Mouse (Mus musculus) liver, embryonic 14.5 days (tissue): ENCODE results near the gene Slc25a35. TPM values are rescaled to one million over a fixed set of nuclear protein-coding genes. Genes with fewer than 3 reads are reported as not detected.
A peak's percentile ranks its signal among the peaks of the same experiment; 100 is the strongest.

ENCODE experiments used
- ATAC-seq: fragments of 200-750 bp; cut with Nextera tagmentation; 2 replicates; pipeline ENCODE4 v1.8.0; 2017; ENCODE audit warnings: moderate number of reproducible peaks, mild to moderate bottlenecking, moderate library complexity; ENCODE audit not compliant: insufficient read depth
- DNase-seq, 3 experiments: peaks; one replicate each; pipeline ENCODE4 v3.0.0-alpha.2; 2012 to 2013; ENCODE audit warnings: low read depth in 3 of 3, low spot score in 3 of 3
- H3K27ac ChIP-seq: fragments of 300-500 bp; sonication (generic); 2 replicates; pipeline ENCODE4 v1.5.1; 2014; ENCODE audit warnings: moderate library complexity, mild to moderate bottlenecking, control low read depth, inconsistent platforms
- H3K27me3 ChIP-seq: fragments of 300-500 bp; sonication (generic); 2 replicates; pipeline ENCODE4 v1.6.1; 2014; ENCODE audit warnings: mild to moderate bottlenecking, low read length, moderate library complexity; ENCODE audit not compliant: control insufficient read depth, insufficient read depth
- H3K36me3 ChIP-seq: fragments of 300-500 bp; sonication (generic); replicated peaks from 2 replicates; pipeline ENCODE4 v1.6.1; 2014; ENCODE audit warnings: low read depth; ENCODE audit not compliant: control insufficient read depth, insufficient read depth
- H3K4me1 ChIP-seq, 2 experiments: fragments of 200-500 bp in 1 of 2; fragments of 300-500 bp in 1 of 2; sonication (generic) in 1 of 2; replicated peaks; 2 replicates each; pipeline ENCODE4 v1.6.1; 2012 to 2014; ENCODE audit warnings: antibody characterized with exemption in 1 of 2, inconsistent platforms in 1 of 2, low read length in 1 of 2; ENCODE audit not compliant: control insufficient read depth in 2 of 2, insufficient read depth in 2 of 2
- H3K4me2 ChIP-seq: fragments of 300-500 bp; sonication (generic); 2 replicates; pipeline ENCODE4 v1.6.1; 2014; ENCODE audit warnings: low read depth, mild to moderate bottlenecking, control low read depth, moderate library complexity
- H3K4me3 ChIP-seq, 2 experiments: fragments of 200-500 bp in 1 of 2; fragments of 300-500 bp in 1 of 2; sonication (generic) in 1 of 2; 2 replicates each; pipeline ENCODE4 v1.5.1; 2012 to 2014; ENCODE audit warnings: low read depth in 2 of 2, low read length in 2 of 2, mild to moderate bottlenecking in 2 of 2, control low read depth in 1 of 2, inconsistent platforms in 1 of 2, moderate library complexity in 1 of 2; ENCODE audit not compliant: insufficient read depth in 1 of 2
- H3K9ac ChIP-seq: fragments of 300-500 bp; sonication (generic); replicated peaks from 2 replicates; pipeline ENCODE4 v1.6.1; 2014; ENCODE audit warnings: mild to moderate bottlenecking, control low read depth, moderate library complexity
- H3K9me3 ChIP-seq: fragments of 300-500 bp; sonication (generic); 2 replicates; pipeline ENCODE4 v1.6.1; 2016; ENCODE audit warnings: low read length, mixed read lengths; ENCODE audit not compliant: control insufficient read depth
- CTCF ChIP-seq: IDR thresholded peaks from 2 replicates; pipeline ENCODE4 v1.5.1; 2016; ENCODE audit warnings: antibody characterized with exemption, low read depth, control low read depth
- EP300 ChIP-seq: IDR thresholded peaks from 2 replicates; pipeline ENCODE4 v1.6.1; 2016; ENCODE audit warnings: antibody characterized with exemption, low read depth
- WGBS: fragments of 180-500 bp; shearing (Covaris S2); extraction: QIAGEN DNeasy Blood & Tissue Kit; methylation state at CpG from one replicate; pipeline ENCODE4 v1.1.7; 2014; ENCODE audit not compliant: insufficient replicate concordance; 5-methylcytosine and 5-hydroxymethylcytosine counted together
- microRNA-seq: library from miRNA; unstranded; fragments of <30 nt; microRNA quantifications from one replicate; pipeline ENCODE4, GENCODE M21; 2016
- polyA plus RNA-seq, 2 experiments: library from polyadenylated mRNA; depleted of rRNA in 1 of 2; stranded (reverse) in 1 of 2; unstranded in 1 of 2; fragments of >200 nt; fragmentation: Nextera tagmentation in 1 of 2; extraction: Ambion mirVana in 1 of 2; gene quantifications; 2 replicates each; pipeline versions ENCODE4 v1.2.1 to v1.2.3; 2012 to 2014

Gene Slc25a35
- polyA plus RNA-seq, 2 experiments: 0.13 to 0.59 TPM

DNA sequence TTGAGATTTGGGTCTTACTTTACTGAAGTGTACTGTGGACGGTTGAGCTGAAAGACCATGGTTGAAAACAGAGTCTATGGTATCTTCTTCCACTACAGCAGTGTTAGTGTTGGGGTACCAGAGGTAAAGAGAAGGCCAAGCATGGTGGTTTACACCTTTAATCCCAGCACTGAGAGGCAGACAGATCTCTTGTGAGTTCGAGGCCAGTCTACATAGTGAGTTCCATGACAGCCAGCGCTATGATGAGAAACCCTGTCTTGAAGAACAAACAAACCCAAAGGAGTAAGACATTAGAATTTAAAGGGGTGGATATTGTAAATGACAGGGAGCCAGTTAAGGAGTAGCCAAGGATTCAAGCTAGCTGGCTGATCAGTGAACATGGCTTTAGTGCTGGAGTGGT is 48.8 kb downstream of the Slc25a35 start:
- Histone ChIP-seq H3K27me3 (no peaks in the 10 kb centered on the region), H3K4me3 (peak overlapping the region; percentile 64 to 81), H3K4me2 (peak overlapping the region; percentile 84), H3K9ac (peak overlapping the region; percentile 81), H3K36me3 (no peaks in the 10 kb centered on the region; the same call in 1 of the 2 replicates), H3K27ac (peak overlapping the region; percentile 88), H3K9me3 (no peaks in the 10 kb centered on the region), H3K4me1 (peaks cover 16 to 18% of the 10 kb centered on the region in 2 experiments)
- DNase-seq: no peak
- WGBS: 57% methylated on average over 3 of the region's 3 CpGs
- ATAC-seq: no peak
- no peak for TF ChIP-seq CTCF
- no peak for TF ChIP-seq EP300

DNA sequence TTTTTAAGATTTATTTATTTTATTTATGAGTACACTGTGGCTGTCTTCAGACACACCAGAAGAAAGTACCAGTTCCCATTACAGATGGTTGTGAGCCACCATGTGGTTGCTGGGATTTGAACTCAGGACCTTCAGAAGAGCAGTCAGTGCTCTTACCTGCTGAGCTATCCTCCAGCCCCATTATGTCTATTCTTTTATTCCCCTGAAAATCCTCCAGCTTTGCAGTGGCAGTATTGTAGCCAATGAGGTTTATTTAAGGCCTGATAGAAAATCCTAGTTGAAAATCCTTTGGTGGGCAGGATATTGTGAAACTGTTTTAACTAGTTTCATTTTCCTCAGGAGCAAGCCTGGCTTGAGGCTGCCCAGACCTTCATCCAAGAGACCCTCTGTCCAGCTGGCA is 52.8 kb downstream of the Slc25a35 start:
- H3K4me1 ChIP-seq: peaks cover 9 to 11% of the 10 kb centered on the region in 2 experiments
- no peak overlapping the region for H3K27ac ChIP-seq
- no peak overlapping the region for H3K4me3 ChIP-seq
- DNase-seq (no peak), ATAC-seq (no peak)
- H3K9me3 ChIP-seq: no peaks in the 10 kb centered on the region
- H3K4me2 ChIP-seq: no peak overlapping the region
- H3K27me3 ChIP-seq: no peaks in the 10 kb centered on the region
- TF ChIP-seq CTCF: no peak
- TF ChIP-seq EP300: no peak
- H3K9ac ChIP-seq: no peak overlapping the region
- H3K36me3 ChIP-seq: peaks cover 30% of the 10 kb centered on the region

Small RNAs within 50 kb of the gene (microRNA-seq; reads per million reads assigned to microRNA genes)
- 5.5 reads per million, percentile 9 among the genes with 10 or more reads in this experiment for gene Mir3062

Other genes starting within 250 kb of the Slc25a35 start
- gene Ndel1, start 96.3 kb upstream of the Slc25a35 start, polyA plus RNA-seq (2012; rRNA removed): 20.2 and 21.1 TPM in 2 replicates
- 28.1 and 30.8 TPM in 2 replicates for gene Ndel1, start 96.3 kb upstream of the Slc25a35 start, polyA plus RNA-seq (2014; fragmentation: Nextera tagmentation; extraction: Ambion mirVana)
- gene Rnf222, start 79.6 kb upstream of the Slc25a35 start, polyA plus RNA-seq (2012; rRNA removed): 0.08 and 0.09 TPM in 2 replicates
- 0.10 TPM in 1 of 2 replicates, not detected in the other for gene Rnf222, start 79.6 kb upstream of the Slc25a35 start, polyA plus RNA-seq (2014; fragmentation: Nextera tagmentation; extraction: Ambion mirVana)
- 1,827 and 1,859 TPM in 2 replicates for gene Rpl26, start 66.5 kb upstream of the Slc25a35 start, polyA plus RNA-seq (2012; rRNA removed)
- gene Rpl26, start 66.5 kb upstream of the Slc25a35 start, polyA plus RNA-seq (2014; fragmentation: Nextera tagmentation; extraction: Ambion mirVana): 829 and 850 TPM in 2 replicates
- gene Odf4, start 41.0 kb upstream of the Slc25a35 start, polyA plus RNA-seq (2012; rRNA removed): not detected in 2 replicates
- gene Odf4, start 41.0 kb upstream of the Slc25a35 start, polyA plus RNA-seq (2014; fragmentation: Nextera tagmentation; extraction: Ambion mirVana): not detected in 2 replicates
- gene Arhgef15, start 10.7 kb upstream of the Slc25a35 start, polyA plus RNA-seq (2012; rRNA removed): 1.4 and 3.5 TPM in 2 replicates
- 0.89 and 1.2 TPM in 2 replicates for gene Arhgef15, start 10.7 kb upstream of the Slc25a35 start, polyA plus RNA-seq (2014; fragmentation: Nextera tagmentation; extraction: Ambion mirVana)
- 20.5 and 23.0 TPM in 2 replicates for gene Rangrf, start 7.1 kb downstream of the Slc25a35 start, polyA plus RNA-seq (2012; rRNA removed)
- gene Rangrf, start 7.1 kb downstream of the Slc25a35 start, polyA plus RNA-seq (2014; fragmentation: Nextera tagmentation; extraction: Ambion mirVana): 29.2 and 31.2 TPM in 2 replicates
- 11.0 and 11.4 TPM in 2 replicates for gene Pfas, start 40.3 kb downstream of the Slc25a35 start, polyA plus RNA-seq (2012; rRNA removed)
- 15.1 and 17.2 TPM in 2 replicates for gene Pfas, start 40.3 kb downstream of the Slc25a35 start, polyA plus RNA-seq (2014; fragmentation: Nextera tagmentation; extraction: Ambion mirVana)
- 21.9 and 23.9 TPM in 2 replicates for gene Ctc1, start 47.8 kb downstream of the Slc25a35 start, polyA plus RNA-seq (2012; rRNA removed)
- 15.2 and 17.5 TPM in 2 replicates for gene Ctc1, start 47.8 kb downstream of the Slc25a35 start, polyA plus RNA-seq (2014; fragmentation: Nextera tagmentation; extraction: Ambion mirVana)
- 65.6 and 78.6 TPM in 2 replicates for gene Aurkb, start 77.5 kb downstream of the Slc25a35 start, polyA plus RNA-seq (2012; rRNA removed)
- gene Aurkb, start 77.5 kb downstream of the Slc25a35 start, polyA plus RNA-seq (2014; fragmentation: Nextera tagmentation; extraction: Ambion mirVana): 90.8 and 94.3 TPM in 2 replicates
- gene Borcs6, start 91.6 kb downstream of the Slc25a35 start, polyA plus RNA-seq (2012; rRNA removed): 3.0 and 3.4 TPM in 2 replicates
- gene Borcs6, start 91.6 kb downstream of the Slc25a35 start, polyA plus RNA-seq (2014; fragmentation: Nextera tagmentation; extraction: Ambion mirVana): 2.2 and 3.0 TPM in 2 replicates
- 12.0 and 18.0 TPM in 2 replicates for gene Tmem107, start 102.7 kb downstream of the Slc25a35 start, polyA plus RNA-seq (2012; rRNA removed)
- 21.9 and 29.3 TPM in 2 replicates for gene Tmem107, start 102.7 kb downstream of the Slc25a35 start, polyA plus RNA-seq (2014; fragmentation: Nextera tagmentation; extraction: Ambion mirVana)
- 23.0 and 23.1 TPM in 2 replicates for gene Vamp2, start 120.4 kb downstream of the Slc25a35 start, polyA plus RNA-seq (2012; rRNA removed)
- gene Vamp2, start 120.4 kb downstream of the Slc25a35 start, polyA plus RNA-seq (2014; fragmentation: Nextera tagmentation; extraction: Ambion mirVana): 11.4 and 12.6 TPM in 2 replicates
- gene Per1, start 127.1 kb downstream of the Slc25a35 start, polyA plus RNA-seq (2012; rRNA removed): 1.8 and 1.9 TPM in 2 replicates
- gene Per1, start 127.1 kb downstream of the Slc25a35 start, polyA plus RNA-seq (2014; fragmentation: Nextera tagmentation; extraction: Ambion mirVana): 3.0 and 4.2 TPM in 2 replicates
- gene Hes7, start 152.3 kb downstream of the Slc25a35 start, polyA plus RNA-seq (2012; rRNA removed): 0.08 and 0.12 TPM in 2 replicates
- 0.05 TPM in 1 of 2 replicates, not detected in the other for gene Hes7, start 152.3 kb downstream of the Slc25a35 start, polyA plus RNA-seq (2014; fragmentation: Nextera tagmentation; extraction: Ambion mirVana)
- gene 9130213A22Rik, start 154.5 kb downstream of the Slc25a35 start, polyA plus RNA-seq (2012; rRNA removed): 0.05 and 0.08 TPM in 2 replicates
- gene 9130213A22Rik, start 154.5 kb downstream of the Slc25a35 start, polyA plus RNA-seq (2014; fragmentation: Nextera tagmentation; extraction: Ambion mirVana): not detected in 2 replicates
- 0.05 and 0.38 TPM in 2 replicates for gene Aloxe3, start 157.8 kb downstream of the Slc25a35 start, polyA plus RNA-seq (2012; rRNA removed)
- 0.15 TPM in 1 of 2 replicates, not detected in the other for gene Aloxe3, start 157.8 kb downstream of the Slc25a35 start, polyA plus RNA-seq (2014; fragmentation: Nextera tagmentation; extraction: Ambion mirVana)
- not detected in 2 replicates for gene Alox12b, start 188.9 kb downstream of the Slc25a35 start, polyA plus RNA-seq (2012; rRNA removed)
- not detected in 2 replicates for gene Alox12b, start 188.9 kb downstream of the Slc25a35 start, polyA plus RNA-seq (2014; fragmentation: Nextera tagmentation; extraction: Ambion mirVana)
- 0.01 and 0.03 TPM in 2 replicates for gene Alox8, start 229.7 kb downstream of the Slc25a35 start, polyA plus RNA-seq (2012; rRNA removed)
- not detected in 2 replicates for gene Alox8, start 229.7 kb downstream of the Slc25a35 start, polyA plus RNA-seq (2014; fragmentation: Nextera tagmentation; extraction: Ambion mirVana)